Mouse (Mus musculus) CH12.LX (cell line): Measurements from ENCODE around the gene Agl. TPM values are rescaled to one million over a fixed set of nuclear protein-coding genes. Genes with fewer than 3 reads are reported as not detected.

Experiments
- DNase-seq: peaks from one replicate; pipeline ENCODE4 v3.0.0-alpha.2; 2013; ENCODE audit errors: extremely low read depth
- H3K27ac ChIP-seq: 2 replicates; pipeline ENCODE4 v1.5.1; 2012; ENCODE audit warnings: low read depth, mild to moderate bottlenecking, control low read depth, moderate library complexity; ENCODE audit not compliant: insufficient read depth
- H3K27me3 ChIP-seq: replicated peaks from 2 replicates; pipeline ENCODE3; 2012; ENCODE audit warnings: inconsistent platforms
- H3K36me3 ChIP-seq, 2 experiments: replicated peaks in 1 of 2; 2 replicates each; pipeline versions ENCODE3 to v1.6.1; 2012; ENCODE audit warnings: inconsistent platforms in 1 of 2, low read length in 1 of 2, mild to moderate bottlenecking in 1 of 2, mixed read lengths in 1 of 2, moderate library complexity in 1 of 2; ENCODE audit not compliant: control insufficient read depth in 1 of 2, insufficient read depth in 1 of 2
- H3K4me1 ChIP-seq, 2 experiments: 2 replicates each; pipeline ENCODE4 v1.6.1; 2012; ENCODE audit warnings: inconsistent platforms in 1 of 2, moderate library complexity in 1 of 2; ENCODE audit not compliant: insufficient read depth in 2 of 2, control insufficient read depth in 1 of 2
- H3K4me2 ChIP-seq: 2 replicates; pipeline ENCODE4 v1.6.1; 2012; ENCODE audit warnings: low read depth, mild to moderate bottlenecking, control low read depth; ENCODE audit not compliant: poor library complexity, insufficient read depth, severe bottlenecking
- H3K4me3 ChIP-seq, 3 experiments: fragments of 150-350 bp in 1 of 3; sonication (generic) in 1 of 3; replicated peaks in 1 of 3; 2 replicates each; pipeline versions ENCODE3 to v1.5.1; 2011 to 2012; ENCODE audit warnings: low read depth in 2 of 3, low read length in 2 of 3, mild to moderate bottlenecking in 2 of 3, moderate library complexity in 2 of 3, control low read depth in 1 of 3, improper control_type of control experiment in 1 of 3, inconsistent platforms in 1 of 3, mixed read lengths in 1 of 3; ENCODE audit not compliant: poor library complexity in 1 of 3
- H3K79me2 ChIP-seq: replicated peaks from 2 replicates; pipeline ENCODE4 v1.6.1; 2012; ENCODE audit warnings: mild to moderate bottlenecking, moderate library complexity; ENCODE audit not compliant: control insufficient read depth, poor library complexity, insufficient read depth, severe bottlenecking; ENCODE audit errors: extremely low read depth
- H3K9ac ChIP-seq: 2 replicates; pipeline ENCODE4 v1.6.1; 2012; ENCODE audit warnings: low read depth, mild to moderate bottlenecking, control low read depth, moderate library complexity; ENCODE audit not compliant: insufficient read depth
- H3K9me3 ChIP-seq: replicated peaks from 2 replicates; pipeline ENCODE3; 2012; ENCODE audit warnings: low read length, inconsistent platforms, mixed read lengths
- CHD1 ChIP-seq: IDR thresholded peaks from 2 replicates; pipeline ENCODE4 v1.6.1; 2012; ENCODE audit warnings: low read depth, low read length, improper control_type of control experiment, inconsistent platforms
- CHD2 ChIP-seq: IDR thresholded peaks from 2 replicates; pipeline ENCODE4 v1.6.1; 2011; ENCODE audit warnings: low read length, improper control_type of control experiment
- CTCF ChIP-seq, 2 experiments: IDR thresholded peaks in 1 of 2; conservative IDR thresholded peaks in 1 of 2; 2 replicates each; pipeline ENCODE4 v1.5.1; 2011 to 2012; ENCODE audit warnings: low read depth in 2 of 2, low read length in 2 of 2, improper control_type of control experiment in 1 of 2, inconsistent platforms in 1 of 2, mild to moderate bottlenecking in 1 of 2, moderate library complexity in 1 of 2
- HCFC1 ChIP-seq: IDR thresholded peaks from 2 replicates; pipeline ENCODE4 v1.6.1; 2012; ENCODE audit warnings: low read depth, mild to moderate bottlenecking, inconsistent platforms, low read length, improper control_type of control experiment
- IRF4 ChIP-seq: IDR thresholded peaks from 2 replicates; pipeline ENCODE4 v1.6.1; 2014; ENCODE audit warnings: low read depth, mild to moderate bottlenecking, inconsistent platforms, low read length, improper control_type of control experiment
- JUN ChIP-seq: IDR thresholded peaks from 2 replicates; pipeline ENCODE4 v1.6.1; 2011; ENCODE audit warnings: low read depth, mild to moderate bottlenecking, low read length, improper control_type of control experiment, moderate library complexity; ENCODE audit not compliant: insufficient read depth
- MAFK ChIP-seq: IDR thresholded peaks from 2 replicates; pipeline ENCODE4 v1.6.1; 2011; ENCODE audit warnings: low read length, improper control_type of control experiment; ENCODE audit not compliant: insufficient replicate concordance
- NELFE ChIP-seq: IDR thresholded peaks from 2 replicates; pipeline ENCODE4 v1.6.1; 2011; ENCODE audit warnings: low read depth, low read length, improper control_type of control experiment
- NRF1 ChIP-seq: IDR thresholded peaks from 2 replicates; pipeline ENCODE4 v1.6.1; 2014; ENCODE audit warnings: low read depth, mild to moderate bottlenecking, inconsistent platforms, low read length, improper control_type of control experiment, moderate library complexity
- POLR2A ChIP-seq: IDR thresholded peaks from 2 replicates; pipeline ENCODE4 v1.6.1; 2011; ENCODE audit warnings: low read depth, mild to moderate bottlenecking, improper control_type of control experiment, low read length
- POLR2AphosphoS2 ChIP-seq: IDR thresholded peaks from 2 replicates; pipeline ENCODE4 v1.6.1; 2011; ENCODE audit warnings: low read depth, low read length, improper control_type of control experiment
- RAD21 ChIP-seq: IDR thresholded peaks from 2 replicates; pipeline ENCODE4 v1.6.1; 2011; ENCODE audit warnings: low read depth, mild to moderate bottlenecking, low read length, improper control_type of control experiment, moderate library complexity
- SMC3 ChIP-seq: IDR thresholded peaks from 2 replicates; pipeline ENCODE4 v1.6.1; 2011; ENCODE audit warnings: low read depth, low read length, improper control_type of control experiment
- UBTF ChIP-seq: IDR thresholded peaks from 2 replicates; pipeline ENCODE4 v1.6.1; 2012; ENCODE audit warnings: low read depth, mild to moderate bottlenecking, inconsistent platforms, low read length, improper control_type of control experiment, moderate library complexity
- USF1 ChIP-seq: IDR thresholded peaks from 2 replicates; pipeline ENCODE4 v1.6.1; 2014; ENCODE audit warnings: low read depth, mild to moderate bottlenecking, inconsistent platforms, low read length, improper control_type of control experiment
- USF2 ChIP-seq: conservative IDR thresholded peaks from 2 replicates; pipeline ENCODE4 v1.6.1; 2011; ENCODE audit warnings: low read depth, low read length, improper control_type of control experiment
- dilution Hi-C: fragments of 300-500 bp; cut with MboI; formaldehyde crosslinking; loops from 2 replicates; pipeline ENCODE4 v1.14.3; 2020; ENCODE audit warnings: low sequenced_read_pairs; ENCODE audit not compliant: extremely low pct_unique_long_range_greater_than_20kb, extremely low pct_ligation_motif_present
- in situ Hi-C: fragments of 300-500 bp; cut with MboI; formaldehyde crosslinking; loops from 3 replicates; pipeline ENCODE4 v1.14.3; 2019; ENCODE audit warnings: low sequenced_read_pairs, low pct_ligation_motif_present, low pct_unique_long_range_greater_than_20kb, mixed read lengths
- polyA plus RNA-seq: library from polyadenylated mRNA; unstranded; fragments of >175 nt; gene quantifications from 2 replicates; pipeline ENCODE4 v1.2.1, GENCODE M21; 2012; ENCODE audit warnings: low read depth; ENCODE audit not compliant: insufficient read length
- total RNA-seq, 2 experiments: library from RNA; depleted of rRNA; stranded (reverse); fragments of 300-350 nt in 1 of 2; fragments of >200 nt in 1 of 2; gene quantifications; 2 replicates each; pipeline ENCODE4 v1.2.3; 2012 to 2014

Agl gene
- total and polyA plus RNA-seq, 3 experiments: 4.7 to 5.7 (median 5.2) TPM

GRCm38 (mm10) chr3:116702647-116703272 lies 105.2 kb downstream of the Agl start:
- Histone ChIP-seq H3K27ac (no peak overlapping the region), H3K4me1 (no peaks in the 10 kb centered on the region), H3K9me3 (no peaks in the 10 kb centered on the region), H3K27me3 (no peaks in the 10 kb centered on the region), H3K4me2 (no peak overlapping the region), H3K36me3 (peaks cover 0 to 32% of the 10 kb centered on the region in 2 experiments), H3K4me3 (no peak overlapping the region), H3K79me2 (0 out of 2 replicates have a peak, but pooled peaks cover 2% of the 10 kb centered on the region), H3K9ac (no peak overlapping the region)
- dilution Hi-C loops: no loop called here
- in situ Hi-C loops: no loop called here
- TF ChIP-seq USF2 (no peak), IRF4 (no peak), NELFE (no peak), SMC3 (no peak), UBTF (no peak), CHD1 (no peak), MAFK (no peak), NRF1 (no peak), HCFC1 (no peak), CTCF (conservative IDR thresholded peaks at IDR 0.05 in 1 of 2, IDR thresholded peaks at IDR 0.05 in 1 of 2; ENCODE audit: low read depth in 2 of 2, low read length in 2 of 2) (no peak), RAD21 (no peak), CHD2 (no peak)
- DNase-seq: no peak

- DNase-seq: no peak
- Histone ChIP-seq H3K9ac (no peak overlapping the region), H3K79me2 (0 out of 2 replicates have a peak, but pooled peaks cover 2% of the 10 kb centered on the region), H3K4me2 (no peak overlapping the region), H3K36me3 (peaks cover 0 to 27% of the 10 kb centered on the region in 2 experiments), H3K27me3 (no peaks in the 10 kb centered on the region), H3K4me1 (no peaks in the 10 kb centered on the region), H3K27ac (no peak overlapping the region), H3K4me3 (no peak overlapping the region), H3K9me3 (no peaks in the 10 kb centered on the region)
- dilution Hi-C loops (no loop called here), in situ Hi-C loops (no loop called here)
- TF ChIP-seq POLR2AphosphoS2 (no peak), JUN (no peak)
Observed at GRCm38 (mm10) chr3:116701601-116702000, 106.4 kb downstream of the Agl start.

- Histone ChIP-seq H3K4me2 (no peak overlapping the region), H3K9ac (no peak overlapping the region), H3K27me3 (no peaks in the 10 kb centered on the region), H3K9me3 (no peaks in the 10 kb centered on the region), H3K4me1 (no peaks in the 10 kb centered on the region)
- DNase-seq: no peak
- TF ChIP-seq HCFC1: no peak
- TF ChIP-seq POLR2A: no peak
- no peak for TF ChIP-seq USF1
- no peak for TF ChIP-seq CTCF (conservative IDR thresholded peaks at IDR 0.05 in 1 of 2, IDR thresholded peaks at IDR 0.05 in 1 of 2; ENCODE audit: low read depth in 2 of 2, low read length in 2 of 2)
- TF ChIP-seq NRF1: no peak
- TF ChIP-seq, all 38 proteins: peak for 0
- in situ Hi-C loops: no loop called here
- H3K4me3 ChIP-seq: no peak overlapping the region
- H3K79me2 ChIP-seq: 0 out of 2 replicates have a peak, but pooled peaks cover 2% of the 10 kb centered on the region
- dilution Hi-C loops: no loop called here
- H3K27ac ChIP-seq: no peak overlapping the region
- H3K36me3 ChIP-seq: peaks cover 2 to 20% of the 10 kb centered on the region in 2 experiments
Observed at GRCm38 (mm10) chr3:116698786-116699185, 109.2 kb downstream of the Agl start.
